Mouse (Mus musculus) G1E (cell line): ENCODE measurements around the gene Plek.

ENCODE experiments used
- CTCF ChIP-seq: IDR thresholded peaks from 2 replicates; pipeline ENCODE4 v1.5.1; 2012; ENCODE audit warnings: low read depth, low read length, inconsistent platforms, mixed read lengths
- GATA1 ChIP-seq: IDR thresholded peaks from 2 replicates; pipeline ENCODE4 v1.6.1; 2012; ENCODE audit warnings: borderline replicate concordance, low read length, inconsistent platforms, mixed read lengths
- GATA2 ChIP-seq: IDR thresholded peaks from 2 replicates; pipeline ENCODE4 v1.6.1; 2012; ENCODE audit warnings: low read depth, low read length, inconsistent platforms, borderline replicate concordance
- POLR2AphosphoS5 ChIP-seq: IDR thresholded peaks from 2 replicates; pipeline ENCODE4 v1.6.1; 2012; ENCODE audit warnings: low read depth, low read length, inconsistent platforms; ENCODE audit not compliant: insufficient replicate concordance
- TAL1 ChIP-seq: conservative IDR thresholded peaks from 2 replicates; pipeline ENCODE4 v1.6.1; 2012; ENCODE audit warnings: low read depth, low read length, inconsistent platforms, mixed read lengths

GRCm38 (mm10) chr11:17075656-17076055, 23.5 kb upstream of the Plek start:
- TF ChIP-seq CTCF (no peak), TAL1 (no peak), GATA1 (no peak), GATA2 (no peak), POLR2AphosphoS5 (no peak)
